Mouse (Mus musculus) forebrain, embryonic 16.5 days (tissue): ENCODE results near the gene Per1. TPM values are rescaled to one million over a fixed set of nuclear protein-coding genes. Genes with fewer than 3 reads are reported as not detected.

Experiments used
- ATAC-seq: fragments of 200-750 bp; cut with Nextera tagmentation; 2 replicates; pipeline ENCODE4 v1.8.0; 2017; ENCODE audit warnings: mild to moderate bottlenecking, moderate library complexity
- H3K27ac ChIP-seq: fragments of 300-500 bp; sonication (generic); 2 replicates; pipeline ENCODE4 v1.5.1; 2014; ENCODE audit warnings: low read length, control low read depth
- H3K27me3 ChIP-seq: fragments of 300-500 bp; sonication (generic); replicated peaks from 2 replicates; pipeline ENCODE4 v1.6.1; 2014; ENCODE audit warnings: low read length; ENCODE audit not compliant: control insufficient read depth, insufficient read depth
- H3K36me3 ChIP-seq: fragments of 300-500 bp; sonication (generic); 2 replicates; pipeline ENCODE4 v1.6.1; 2014; ENCODE audit not compliant: control insufficient read depth, insufficient read depth
- H3K4me1 ChIP-seq: fragments of 300-500 bp; sonication (generic); replicated peaks from 2 replicates; pipeline ENCODE4 v1.6.1; 2014; ENCODE audit warnings: low read length; ENCODE audit not compliant: control insufficient read depth, insufficient read depth
- H3K4me2 ChIP-seq: fragments of 300-500 bp; sonication (generic); 2 replicates; pipeline ENCODE4 v1.6.1; 2014; ENCODE audit warnings: mild to moderate bottlenecking, low read length, control low read depth
- H3K4me3 ChIP-seq: fragments of 300-500 bp; sonication (generic); replicated peaks from 2 replicates; pipeline ENCODE4 v1.5.1; 2014; ENCODE audit warnings: mild to moderate bottlenecking, low read length, control low read depth
- H3K9ac ChIP-seq: fragments of 300-500 bp; sonication (generic); replicated peaks from 2 replicates; pipeline ENCODE4 v1.6.1; 2014; ENCODE audit warnings: low read depth, low read length, control low read depth
- H3K9me3 ChIP-seq: fragments of 300-500 bp; sonication (generic); 2 replicates; pipeline ENCODE4 v1.6.1; 2016; ENCODE audit warnings: low read length; ENCODE audit not compliant: control insufficient read depth
- WGBS: fragments of 180-500 bp; shearing (Covaris S2); extraction: QIAGEN DNeasy Blood & Tissue Kit; methylation state at CpG from one replicate; pipeline ENCODE4 v1.1.7; 2014; 5-methylcytosine and 5-hydroxymethylcytosine counted together
- polyA plus RNA-seq: library from polyadenylated mRNA; unstranded; fragments of >200 nt; fragmentation: Nextera tagmentation; extraction: Ambion mirVana; gene quantifications from 2 replicates; pipeline ENCODE4 v1.2.1, GENCODE M21; 2015

The Per1 gene
- 11.8 and 12.1 TPM in 2 replicates for polyA plus RNA-seq

DNA sequence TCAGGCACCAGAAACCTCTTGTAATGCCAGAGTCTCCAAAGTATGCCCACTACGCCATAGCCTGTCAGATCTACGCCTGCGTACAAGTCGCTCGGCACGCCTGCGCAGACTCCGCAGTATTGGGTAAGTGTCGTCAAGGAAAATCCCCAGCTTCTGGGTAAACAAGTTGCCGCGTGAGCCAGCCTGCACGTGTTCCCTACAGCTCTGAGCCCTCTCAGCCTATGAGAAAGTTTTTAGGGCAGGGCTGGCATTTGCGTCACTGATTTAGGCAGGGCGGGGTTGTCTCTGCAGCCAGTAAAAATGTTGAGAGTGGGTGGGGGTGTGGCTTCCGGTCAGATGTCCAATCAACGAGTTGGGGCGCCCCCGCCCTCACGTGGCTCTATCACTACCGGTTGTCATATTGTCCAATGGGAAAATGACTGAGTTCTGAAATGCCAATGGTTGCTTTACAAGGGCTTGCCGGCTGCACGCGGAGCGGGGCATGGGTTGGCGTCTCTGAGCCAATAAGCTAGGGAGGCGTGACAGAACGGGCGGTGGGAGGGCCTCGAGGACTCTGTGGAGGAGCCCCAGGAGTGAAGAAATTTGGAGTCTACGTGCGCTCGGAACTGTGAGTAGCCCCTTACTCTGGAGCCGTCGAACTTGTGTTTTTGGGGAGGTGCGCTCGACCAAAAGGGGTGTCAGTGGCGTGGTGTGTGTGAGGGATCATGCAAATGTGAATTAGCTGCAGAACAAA lies at the start of gene Per1:
Gene Per1 (plus strand): TSS at position 521 of the 733 bp plus-strand sequence.
- Histone ChIP-seq H3K4me2 (peak within 1 kb of the TSS; percentile 75), H3K4me3 (peak within 1 kb of the TSS; percentile 46), H3K27ac (peak within 1 kb of the TSS; percentile 64), H3K4me1 (peaks cover 69% of the 10 kb centered on the region), H3K9ac (peak within 1 kb of the TSS; percentile 47), H3K36me3 (0 out of 2 replicates have a peak, but pooled peaks cover 2% of the 10 kb centered on the region), H3K9me3 (no peaks in the 10 kb centered on the region), H3K27me3 (no peaks in the 10 kb centered on the region)
- under 1% methylated on average over 37 of the region's 37 CpGs for WGBS
- peak; percentile 94 for ATAC-seq

DNA sequence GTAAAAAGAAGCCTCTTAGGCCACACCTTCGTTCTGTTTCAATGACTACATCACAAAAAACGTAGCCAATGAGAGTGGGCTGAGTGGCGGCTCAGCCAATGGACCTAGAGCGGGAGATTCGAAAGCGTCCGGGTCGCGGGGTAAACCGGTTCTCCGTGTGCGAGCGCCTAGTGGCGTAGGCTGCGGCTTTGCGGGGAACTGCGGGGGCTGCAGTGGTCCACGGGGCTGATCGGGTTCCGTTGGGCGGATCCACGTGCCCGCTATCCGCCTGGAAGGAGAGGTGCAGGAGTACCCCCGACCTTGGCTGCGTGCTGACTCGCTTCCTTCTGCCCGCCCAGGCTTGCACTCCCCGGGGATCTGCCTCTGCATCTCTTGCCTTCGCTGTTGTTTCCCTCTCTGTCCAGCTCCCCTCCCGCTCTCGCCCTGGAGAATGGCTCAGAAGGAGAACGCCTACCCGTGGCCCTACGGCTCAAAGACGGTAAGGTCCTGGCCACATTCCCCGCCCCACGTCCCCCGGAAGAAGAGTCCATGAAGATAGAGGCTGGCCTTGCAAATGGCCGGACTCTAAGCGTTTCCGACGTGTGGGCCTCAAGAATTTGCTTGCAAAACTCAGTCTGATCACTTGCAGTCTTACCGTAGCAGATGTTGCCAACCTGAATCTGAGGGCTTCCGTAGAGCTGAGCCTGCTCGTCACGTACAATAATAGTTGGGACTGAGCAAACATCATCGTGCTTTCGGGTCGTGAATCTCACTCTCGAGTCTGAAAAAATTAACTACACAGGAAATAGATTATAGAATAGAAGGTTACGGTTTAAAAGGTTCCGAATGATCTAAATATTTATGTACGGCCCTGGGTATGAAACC lies 49.3 kb upstream of the Per1 start, which contains the start of gene Aurkb:
Gene Aurkb (plus strand): TSS at position 117 of the 864 bp plus-strand sequence.
- Histone ChIP-seq H3K27ac (peak within 1 kb of the TSS; percentile 35; the same call in 1 of the 2 replicates), H3K4me1 (peaks cover 15% of the 10 kb centered on the region), H3K27me3 (no peaks in the 10 kb centered on the region), H3K9ac (peak within 1 kb of the TSS; percentile 57), H3K4me2 (peak within 1 kb of the TSS; percentile 96), H3K4me3 (peak within 1 kb of the TSS; percentile 65), H3K36me3 (no peaks in the 10 kb centered on the region), H3K9me3 (no peaks in the 10 kb centered on the region)
- ATAC-seq, result peak; percentile 77
- under 1% methylated on average over 54 of the region's 54 CpGs for WGBS

DNA sequence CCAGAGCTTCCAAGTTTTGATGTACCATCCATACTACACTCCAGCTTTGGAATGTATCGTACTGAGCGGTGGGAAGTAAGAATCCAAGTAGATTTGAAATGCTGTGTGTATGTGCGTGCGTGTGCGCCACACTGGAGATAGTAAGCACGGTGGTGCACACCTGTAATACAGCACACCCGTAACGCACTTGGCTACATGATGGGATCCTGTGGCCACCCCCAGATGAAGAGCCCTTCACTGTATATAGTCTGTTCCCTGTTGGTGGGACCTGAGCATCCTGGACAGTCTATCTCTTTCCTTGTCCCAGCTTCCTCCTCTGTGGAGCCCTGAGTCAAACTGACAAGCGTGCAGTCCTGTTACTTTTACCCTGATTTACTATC lies 48.6 kb upstream of the Per1 start:
- no peaks in the 10 kb centered on the region for H3K36me3 ChIP-seq
- 15% methylated on average over 9 of the region's 9 CpGs for WGBS
- peak overlapping the region; percentile 96 for H3K4me2 ChIP-seq
- peak overlapping the region; percentile 42 for H3K9ac ChIP-seq
- H3K27me3 ChIP-seq, result no peaks in the 10 kb centered on the region
- H3K4me3 ChIP-seq, result peak overlapping the region; percentile 65
- H3K27ac ChIP-seq, result no peak overlapping the region
- no peak for ATAC-seq
- H3K4me1 ChIP-seq, result peaks cover 15% of the 10 kb centered on the region
- no peaks in the 10 kb centered on the region for H3K9me3 ChIP-seq

- Histone ChIP-seq H3K36me3 (no peaks in the 10 kb centered on the region), H3K27ac (no peak overlapping the region), H3K4me2 (peak overlapping the region; percentile 14; the same call in 1 of the 2 replicates), H3K4me3 (no peak overlapping the region), H3K9me3 (no peaks in the 10 kb centered on the region), H3K9ac (no peak overlapping the region), H3K4me1 (peaks cover 15% of the 10 kb centered on the region), H3K27me3 (no peaks in the 10 kb centered on the region)
- WGBS, result 87% methylated on average over 12 of the region's 12 CpGs
- ATAC-seq, result no peak
These were observed 47.4 kb upstream of the Per1 start for GRCm38 (mm10) chr11:69047592-69047991.

DNA sequence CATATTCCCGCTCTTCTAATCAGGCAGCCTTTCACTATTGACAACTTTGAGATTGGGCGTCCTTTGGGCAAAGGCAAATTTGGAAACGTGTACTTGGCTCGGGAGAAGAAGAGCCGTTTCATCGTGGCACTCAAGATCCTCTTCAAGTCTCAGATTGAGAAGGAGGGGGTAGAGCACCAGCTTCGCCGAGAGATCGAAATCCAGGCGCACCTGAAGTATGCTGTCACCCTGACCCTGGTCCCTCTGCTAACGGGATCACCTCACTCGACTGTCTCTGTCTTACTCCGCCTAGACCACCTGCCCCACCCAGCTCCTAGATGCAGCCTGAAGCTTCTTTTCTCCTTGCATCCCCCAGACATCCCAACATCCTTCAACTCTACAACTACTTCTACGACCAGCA lies 46.9 kb upstream of the Per1 start:
- no peak overlapping the region for H3K4me2 ChIP-seq
- no peak for ATAC-seq

DNA sequence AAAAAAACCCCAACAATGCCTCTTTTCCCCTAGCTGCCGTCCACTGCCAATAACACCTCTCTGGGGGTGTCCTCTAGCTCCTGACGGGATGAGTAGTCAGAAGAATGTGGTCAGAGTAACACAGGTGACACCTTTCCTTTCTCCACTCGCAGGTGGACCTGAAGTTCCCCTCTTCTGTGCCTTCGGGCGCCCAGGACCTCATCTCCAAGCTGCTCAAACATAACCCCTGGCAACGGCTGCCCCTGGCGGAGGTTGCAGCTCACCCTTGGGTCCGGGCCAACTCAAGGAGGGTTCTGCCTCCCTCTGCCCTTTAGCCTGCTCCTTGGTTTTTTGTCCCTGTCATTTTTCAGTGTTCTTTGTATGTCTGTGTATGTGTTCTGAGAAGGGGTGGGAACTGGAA lies 44.3 kb upstream of the Per1 start:
- no peak overlapping the region for H3K9ac ChIP-seq
- no peak overlapping the region for H3K27ac ChIP-seq
- no peak for ATAC-seq
- WGBS, result 84% methylated on average over 8 of the region's 8 CpGs
- H3K4me2 ChIP-seq, result no peak overlapping the region
- H3K36me3 ChIP-seq, result no peaks in the 10 kb centered on the region
- peaks cover 14% of the 10 kb centered on the region for H3K4me1 ChIP-seq
- H3K27me3 ChIP-seq, result no peaks in the 10 kb centered on the region
- H3K9me3 ChIP-seq, result no peaks in the 10 kb centered on the region
- no peak overlapping the region for H3K4me3 ChIP-seq

More for the DNA sequence above, 46.9 kb upstream of the Per1 start:
- WGBS, result 91% methylated on average over 14 of the region's 14 CpGs
- peaks cover 15% of the 10 kb centered on the region for H3K4me1 ChIP-seq
- H3K36me3 ChIP-seq, result no peaks in the 10 kb centered on the region
- H3K27me3 ChIP-seq, result no peaks in the 10 kb centered on the region
- H3K4me3 ChIP-seq, result no peak overlapping the region
- no peaks in the 10 kb centered on the region for H3K9me3 ChIP-seq
- H3K9ac ChIP-seq, result no peak overlapping the region
- H3K27ac ChIP-seq, result no peak overlapping the region

DNA sequence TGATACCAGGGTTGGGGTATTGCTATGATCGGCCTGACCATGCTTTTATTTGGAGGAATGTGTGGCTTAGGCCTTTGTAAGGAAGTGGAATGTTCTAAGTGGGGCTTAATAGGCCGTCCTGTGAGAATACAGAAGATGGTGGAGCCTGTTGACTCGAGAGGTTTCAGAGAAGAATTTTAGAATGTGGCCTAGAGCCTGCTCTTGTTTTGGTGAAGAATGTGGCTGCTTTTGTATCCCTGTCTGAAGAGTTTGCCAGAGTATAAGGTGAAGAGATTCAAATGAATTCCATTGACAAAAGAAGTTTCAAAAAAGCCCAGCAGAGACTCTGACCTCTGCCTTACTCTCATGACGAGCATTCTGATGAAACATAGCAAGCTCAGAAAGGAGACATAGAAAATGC lies 43.2 kb upstream of the Per1 start:
- H3K9me3 ChIP-seq, result no peaks in the 10 kb centered on the region
- WGBS, result 56% methylated on average over 4 of the region's 4 CpGs
- H3K4me1 ChIP-seq, result peaks cover 3% of the 10 kb centered on the region
- ATAC-seq, result no peak
- H3K27me3 ChIP-seq, result no peaks in the 10 kb centered on the region
- H3K4me3 ChIP-seq, result no peak overlapping the region
- H3K36me3 ChIP-seq, result no peaks in the 10 kb centered on the region
- H3K9ac ChIP-seq, result no peak overlapping the region
- H3K4me2 ChIP-seq, result no peak overlapping the region
- H3K27ac ChIP-seq, result no peak overlapping the region

GRCm38 (mm10) chr11:69052824-69053421 lies 42.1 kb upstream of the Per1 start:
- H3K4me1 ChIP-seq, result peaks cover 2% of the 10 kb centered on the region; the same call in 1 of the 2 replicates
- ATAC-seq, result no peak
- 94% methylated on average over 2 of the region's 2 CpGs for WGBS

DNA sequence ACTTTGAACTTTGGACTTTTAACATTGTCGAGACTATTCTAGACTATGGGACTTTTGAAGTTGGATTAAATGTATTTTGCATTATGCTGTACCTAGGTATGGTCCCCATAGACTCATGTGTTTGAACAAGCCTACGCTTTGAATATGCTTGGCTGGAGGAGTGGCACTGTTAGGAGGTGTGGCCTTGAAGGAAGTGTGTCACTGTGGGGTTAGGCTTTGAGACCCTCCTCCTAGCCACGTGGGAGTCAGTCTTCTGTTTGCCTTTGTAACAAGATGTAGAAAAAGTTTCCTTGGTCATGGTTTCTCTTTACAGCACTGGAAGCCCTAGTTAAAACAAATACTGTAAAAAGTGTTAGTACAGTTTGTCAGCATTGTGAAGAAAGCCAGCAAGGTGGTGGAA lies 41.2 kb upstream of the Per1 start:
- no peaks in the 10 kb centered on the region for H3K27me3 ChIP-seq
- H3K9me3 ChIP-seq, result no peaks in the 10 kb centered on the region
- no peak overlapping the region for H3K27ac ChIP-seq
- H3K4me2 ChIP-seq, result no peak overlapping the region
- WGBS, result 75% methylated on average over 3 of the region's 3 CpGs
- H3K4me3 ChIP-seq, result no peak overlapping the region
- ATAC-seq, result no peak
- no peaks in the 10 kb centered on the region for H3K36me3 ChIP-seq
- H3K9ac ChIP-seq, result no peak overlapping the region
- peaks cover 11% of the 10 kb centered on the region for H3K4me1 ChIP-seq

More at GRCm38 (mm10) chr11:69052824-69053421, 42.1 kb upstream of the Per1 start:
- Histone ChIP-seq H3K4me3 (no peak overlapping the region), H3K4me2 (no peak overlapping the region), H3K9me3 (no peaks in the 10 kb centered on the region), H3K36me3 (no peaks in the 10 kb centered on the region), H3K27ac (no peak overlapping the region), H3K9ac (no peak overlapping the region), H3K27me3 (no peaks in the 10 kb centered on the region)
